Mouse (Mus musculus) cerebellum, adult 2 months (tissue): Measurements from ENCODE around the gene Col15a1.

ENCODE experiments used
- CTCF ChIP-seq: fragments of 200-500 bp; IDR thresholded peaks from 2 replicates; pipeline ENCODE4 v1.5.1; 2011; ENCODE audit warnings: low read depth, mild to moderate bottlenecking, control low read depth, low read length, moderate library complexity, borderline replicate concordance; ENCODE audit not compliant: insufficient read depth
- POLR2A ChIP-seq: fragments of 200-500 bp; IDR thresholded peaks from 2 replicates; pipeline ENCODE4 v1.6.1; 2011; ENCODE audit warnings: low read length, control low read depth, borderline replicate concordance; ENCODE audit not compliant: insufficient read depth

DNA sequence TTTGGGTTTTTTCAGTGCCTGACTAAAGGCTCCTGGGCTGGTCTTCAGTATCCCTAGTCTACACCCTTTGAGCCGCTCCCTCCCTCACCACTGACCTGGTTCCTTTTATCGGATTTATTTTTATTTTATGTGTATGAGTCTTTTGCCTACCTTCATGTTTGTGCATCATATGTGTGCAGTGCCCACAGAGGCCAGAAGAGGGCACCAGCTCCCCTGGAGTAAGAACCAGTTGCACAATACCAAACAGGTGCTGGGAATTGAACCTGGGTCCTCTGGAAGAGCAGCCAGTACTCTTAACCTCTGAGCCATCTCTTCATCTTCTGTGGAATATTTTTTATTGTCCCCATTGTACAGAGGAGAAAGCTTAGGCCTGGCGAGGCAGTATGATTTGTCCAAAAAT, 44.7 kb downstream of the Col15a1 start:
- TF ChIP-seq CTCF (no peak), POLR2A (no peak)
